Mouse (Mus musculus) NIH3T3 (cell line): ENCODE measurements around the gene Irf4.

ENCODE experiments used
- DNase-seq: peaks from one replicate; pipeline ENCODE4 v3.0.0-alpha.2; 2012; ENCODE audit warnings: low read depth

Irf4 gene

GRCm38 (mm10) chr13:30749021-30749556, at the start of gene Irf4:
TSS of gene Irf4 (plus strand) at chr13:30749226.
- peak; percentile 12 for DNase-seq

- DNase-seq = no peak
These were observed 46.3 kb upstream of the Irf4 start for GRCm38 (mm10) chr13:30702695-30703094.

GRCm38 (mm10) chr13:30704246-30705095, 44.6 kb upstream of the Irf4 start:
- no peak for DNase-seq

GRCm38 (mm10) chr13:30711066-30711465, 38.0 kb upstream of the Irf4 start:
- DNase-seq = no peak

GRCm38 (mm10) chr13:30711711-30712110, 37.3 kb upstream of the Irf4 start:
- no peak for DNase-seq

- no peak for DNase-seq
These were observed 36.7 kb upstream of the Irf4 start for GRCm38 (mm10) chr13:30712280-30712679.

GRCm38 (mm10) chr13:30713621-30714020, 35.4 kb upstream of the Irf4 start:
- no peak for DNase-seq

- DNase-seq = no peak
These were observed 34.5 kb upstream of the Irf4 start for GRCm38 (mm10) chr13:30714552-30714951.

- no peak for DNase-seq
These were observed 34.0 kb upstream of the Irf4 start for GRCm38 (mm10) chr13:30715060-30715459.

GRCm38 (mm10) chr13:30715573-30715972, 33.5 kb upstream of the Irf4 start:
- no peak for DNase-seq

- no peak for DNase-seq
These were observed 32.4 kb upstream of the Irf4 start for GRCm38 (mm10) chr13:30716611-30717010.

GRCm38 (mm10) chr13:30722601-30723000, 26.4 kb upstream of the Irf4 start:
- DNase-seq = no peak

GRCm38 (mm10) chr13:30723258-30723657, 25.8 kb upstream of the Irf4 start:
- no peak for DNase-seq

GRCm38 (mm10) chr13:30723858-30724257, 25.2 kb upstream of the Irf4 start:
- no peak for DNase-seq

GRCm38 (mm10) chr13:30724691-30725271, 24.2 kb upstream of the Irf4 start:
- peak; percentile 69 for DNase-seq

GRCm38 (mm10) chr13:30726879-30727278, 22.1 kb upstream of the Irf4 start:
- peak; percentile 85 for DNase-seq

GRCm38 (mm10) chr13:30728155-30728554, 20.9 kb upstream of the Irf4 start:
- no peak for DNase-seq

GRCm38 (mm10) chr13:30729245-30729644, 19.8 kb upstream of the Irf4 start:
- peak; percentile 34 for DNase-seq

GRCm38 (mm10) chr13:30730104-30730793, 18.8 kb upstream of the Irf4 start:
- DNase-seq = no peak

GRCm38 (mm10) chr13:30732709-30733445, 16.1 kb upstream of the Irf4 start:
- no peak for DNase-seq

GRCm38 (mm10) chr13:30736721-30737120, 12.3 kb upstream of the Irf4 start:
- DNase-seq = no peak

GRCm38 (mm10) chr13:30737257-30737656, 11.8 kb upstream of the Irf4 start:
- DNase-seq = no peak
